Mouse (Mus musculus): ENCODE results near the gene Hist3h2a.

- TF ChIP-seq CTCF (IDR thresholded peaks at IDR 0.05; ENCODE audit: low read depth): no peak
- no peak for TF ChIP-seq EP300 (IDR thresholded peaks at IDR 0.05; ENCODE audit: low read depth)
These were observed 34.7 kb downstream of the Hist3h2a start for GRCm38 (mm10) chr11:58989166-58989565.

Data from liver, postnatal 0 days (tissue).